ENCODE assay signal across 28 mouse cellular contexts in the genomic region with DNA sequence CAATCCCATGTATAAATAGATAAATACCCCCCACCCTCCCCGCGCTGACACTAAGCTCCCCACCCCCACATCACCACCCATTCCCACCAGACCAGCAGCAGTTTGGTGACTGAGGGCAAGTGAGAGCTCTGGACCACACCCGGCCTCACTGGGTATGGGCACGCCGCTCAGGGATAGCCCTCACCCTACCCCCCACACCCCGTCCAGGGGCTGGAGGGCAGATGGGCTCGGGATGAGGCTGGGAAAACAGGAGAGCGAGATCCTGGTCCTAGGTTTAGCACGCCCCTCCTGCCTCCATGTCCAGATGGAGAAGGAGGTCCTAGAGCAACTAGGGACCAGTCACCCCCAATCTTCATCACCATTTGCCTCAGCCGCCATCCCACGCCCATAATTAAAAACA. TPM values are rescaled to one million over a fixed set of nuclear protein-coding genes. Genes with fewer than 3 reads are reported as not detected.
DNase-seq lines count a peak whose midpoint lies in the region; ATAC-seq and TF ChIP-seq lines count a peak whose summit lies in the region.
"Had no signal": no experiment of that assay in that cellular context is flagged by ENCODE, and none has a peak within 500 bp of the region (broad histone marks: within the 10 kb centered on the region; RNA-seq: fewer than 3 reads in every experiment).

No protein-coding gene starts in this region.

- H3K27me3 ChIP-seq in heart, embryonic 13.5 days (replicated peaks), result no peaks in the 10 kb centered on the region
- no peaks in the 10 kb centered on the region for H3K27me3 ChIP-seq in heart, adult 2 months (ENCODE audit: control insufficient read depth, insufficient read depth, low read length)
- no peaks in the 10 kb centered on the region for H3K27me3 ChIP-seq in thymus, adult 2 months (ENCODE audit: control insufficient read depth, insufficient read depth, low read length)
- H3K27me3 ChIP-seq: forebrain, embryonic 15.5 days had no signal

- H3K4me3 ChIP-seq in heart, embryonic 13.5 days, result no peak overlapping the region
- no peak overlapping the region for H3K4me3 ChIP-seq in heart, adult 2 months
- H3K4me3 ChIP-seq in thymus, adult 2 months (ENCODE audit: control insufficient read depth, insufficient read depth, low read length), result no peak overlapping the region
- H3K4me3 ChIP-seq: forebrain, embryonic 15.5 days; left cerebral cortex, adult 2 months had no signal

- H3K79me2 ChIP-seq in heart, adult 2 months (replicated peaks; ENCODE audit: control insufficient read depth, insufficient read depth, low read length), result no peaks in the 10 kb centered on the region

- peak overlapping the region; percentile 7; the same call in 1 of the 2 replicates for H3K9ac ChIP-seq in heart, embryonic 13.5 days
- H3K9ac ChIP-seq in heart, adult 2 months (ENCODE audit: low read depth, low read length), result no peak overlapping the region
- H3K9ac ChIP-seq: forebrain, embryonic 15.5 days; hindbrain, embryonic 14.5 days had no signal

- H3K4me1 ChIP-seq in heart, embryonic 13.5 days, result peaks cover 50% of the 10 kb centered on the region
- peaks cover 3% of the 10 kb centered on the region; the same call in 1 of the 2 replicates for H3K4me1 ChIP-seq in heart, adult 2 months (ENCODE audit: control insufficient read depth, insufficient read depth, low read length)
- H3K4me1 ChIP-seq in thymus, adult 2 months (replicated peaks; ENCODE audit: control insufficient read depth, insufficient read depth, low read length), result peaks cover 17% of the 10 kb centered on the region

- TF ChIP-seq CTCF in heart, adult 2 months (IDR thresholded peaks at IDR 0.05), result no peak
- TF ChIP-seq CTCF in thymus, adult 2 months (IDR thresholded peaks at IDR 0.05; ENCODE audit: borderline replicate concordance, control insufficient read depth, extremely low read depth, insufficient read depth, low read length, poor library complexity), result no peak

- H3K27ac ChIP-seq in heart, embryonic 13.5 days (replicated peaks), result no peak overlapping the region; the same call in 1 of the 2 replicates
- H3K27ac ChIP-seq in heart, adult 2 months, result no peak overlapping the region
- no peak overlapping the region for H3K27ac ChIP-seq in thymus, adult 2 months (ENCODE audit: control insufficient read depth, insufficient read depth, low read length)
- H3K27ac ChIP-seq: forebrain, embryonic 15.5 days; hindbrain, embryonic 14.5 days; left cerebral cortex, adult 2 months had no signal

- peaks cover 60% of the 10 kb centered on the region for H3K36me3 ChIP-seq in heart, embryonic 13.5 days
- peaks cover 2% of the 10 kb centered on the region; the same call in 1 of the 2 replicates for H3K36me3 ChIP-seq in heart, adult 2 months (ENCODE audit: control insufficient read depth, insufficient read depth, low read length)
- H3K36me3 ChIP-seq in thymus, adult 2 months (ENCODE audit: control insufficient read depth, insufficient read depth, low read length), result peaks cover 46% of the 10 kb centered on the region

- H3K9me3 ChIP-seq in heart, embryonic 13.5 days, result no peaks in the 10 kb centered on the region
- H3K9me3 ChIP-seq: forebrain, embryonic 15.5 days had no signal

- TF ChIP-seq POLR2A in heart, adult 2 months (IDR thresholded peaks at IDR 0.05; ENCODE audit: insufficient read depth, low read depth, low read length), result no peak
- TF ChIP-seq POLR2A in thymus, adult 2 months (IDR thresholded peaks at IDR 0.05; ENCODE audit: control insufficient read depth, extremely low read depth, insufficient read depth, low read length, poor library complexity), result no peak

- no peak for ATAC-seq in heart, embryonic 13.5 days (ENCODE audit: extremely low read depth, insufficient number of reproducible peaks, low FRiP score, low TSS enrichment)
- ATAC-seq: forebrain, embryonic 15.5 days; inflammation-experienced regulatory T-cells, adult 6 months; lung, postnatal 0 days had no signal

- no peak for TF ChIP-seq EP300 in heart, adult 2 months (IDR thresholded peaks at IDR 0.05; ENCODE audit: insufficient read depth, low read depth, low read length)

- intact Hi-C loops in heart, adult 2 months (cut with DNase I), result loop anchor here (5.0 kb wide), 1 partner anchor 84 kb away; the partner anchor contains the start of gene Lmbr1l

- WGBS in heart, embryonic 13.5 days, result 76% methylated on average over 11 of the region's 11 CpGs
- 80% methylated on average over 11 of the region's 11 CpGs for WGBS in heart, adult 2 months
- WGBS in thymus, adult 2 months, result 94% methylated on average over 11 of the region's 11 CpGs

- no peak overlapping the region for H3K4me2 ChIP-seq in heart, embryonic 13.5 days
- H3K4me2 ChIP-seq: forebrain, embryonic 15.5 days; hindbrain, embryonic 14.5 days; midbrain, embryonic 11.5 days had no signal

- DNase-seq in cerebellum, adult 11-12 months, result peak; percentile 40
- DNase-seq in cerebellum, postnatal 14 days, result no peak
- no peak for DNase-seq in heart, adult 2 months
- DNase-seq in thymus, postnatal 14 days, result peak; percentile 30
- DNase-seq in thymus, adult 2 months, result no peak
- no peak for DNase-seq in adrenal gland, postnatal 25 days
- DNase-seq: cerebellum, postnatal 25 days; gastrocnemius, postnatal 10 days; kidney, adult 18-20 months; layer of hippocampus, adult 9-11 months; right cerebral cortex, adult 18-20 months; right cerebral cortex, postnatal 4 days had no signal

RNA-seq across cellular contexts. Expression of gene Prkag1, which starts 2.0 kb away (rescaled TPM):
- polyA plus RNA-seq in heart, embryonic 13.5 days (2015; fragmentation: Nextera tagmentation; extraction: Ambion mirVana), result 88.3 and 95.1 TPM in 2 replicates
- 100 to 1,000 TPM; 104 to 114 TPM for total RNA-seq in heart, adult 2 months (2021)
- polyA plus RNA-seq in heart, adult 2 months (2012; rRNA removed), result 95.7 and 200 TPM in 2 replicates
- 90.7 and 105 TPM in 2 replicates for polyA plus RNA-seq in thymus, adult 2 months (2012; rRNA removed)
- total RNA-seq in adrenal gland, postnatal 25 days (2021), result 60.4 and 78.6 TPM in 2 replicates

RNA-seq across cellular contexts. Expression of gene Ddn, which starts 24.0 kb away (rescaled TPM):
- 0.09 and 0.16 TPM in 2 replicates for polyA plus RNA-seq in heart, embryonic 13.5 days (2015; fragmentation: Nextera tagmentation; extraction: Ambion mirVana)
- total RNA-seq in heart, adult 2 months (2021), result under 1 TPM; 0.45 to 0.50 TPM
- polyA plus RNA-seq in heart, adult 2 months (2012; rRNA removed), result 0.12 and 0.23 TPM in 2 replicates
- 0.26 and 0.65 TPM in 2 replicates for polyA plus RNA-seq in thymus, adult 2 months (2012; rRNA removed)
- 0.09 and 0.24 TPM in 2 replicates for total RNA-seq in adrenal gland, postnatal 25 days (2021)
- total RNA-seq: adrenal gland, postnatal 14 days; granulocyte monocyte progenitor cell, adult 5-6 weeks; liver, adult 2 months had no signal
- polyA plus RNA-seq: embryonic facial prominence, embryonic 14.5 days; inflammation-experienced regulatory T-cells, adult 6 months; liver, adult 2 months; stomach, embryonic 14.5 days had no signal

RNA-seq across cellular contexts. Expression of gene Kmt2d, which starts 37.7 kb away (rescaled TPM):
- 8.1 and 8.9 TPM in 2 replicates for polyA plus RNA-seq in heart, embryonic 13.5 days (2015; fragmentation: Nextera tagmentation; extraction: Ambion mirVana)
- 10 to 100 TPM; 51.3 to 56.5 TPM for total RNA-seq in heart, adult 2 months (2021)
- polyA plus RNA-seq in heart, adult 2 months (2012; rRNA removed), result 17.1 and 17.7 TPM in 2 replicates
- 69.1 and 93.4 TPM in 2 replicates for polyA plus RNA-seq in thymus, adult 2 months (2012; rRNA removed)
- 63.0 and 83.0 TPM in 2 replicates for total RNA-seq in adrenal gland, postnatal 25 days (2021)

RNA-seq across cellular contexts. Expression of gene Wnt1, which starts 43.6 kb away (rescaled TPM):
- not detected in 2 replicates for polyA plus RNA-seq in heart, embryonic 13.5 days (2015; fragmentation: Nextera tagmentation; extraction: Ambion mirVana)
- total RNA-seq in heart, adult 2 months (2021), result not detected
- polyA plus RNA-seq in heart, adult 2 months (2012; rRNA removed), result not detected in 2 replicates
- 0.07 and 0.22 TPM in 2 replicates for polyA plus RNA-seq in thymus, adult 2 months (2012; rRNA removed)
- total RNA-seq in adrenal gland, postnatal 25 days (2021), result not detected in 2 replicates
- total RNA-seq: adrenal gland, postnatal 14 days; gastrocnemius, postnatal 10 days; granulocyte monocyte progenitor cell, adult 5-6 weeks; heart, postnatal 25 days; left cerebral cortex, postnatal 36 days; liver, adult 2 months had no signal
- polyA plus RNA-seq: kidney, embryonic 16.5 days; liver, adult 2 months; lung, postnatal 0 days; stomach, embryonic 14.5 days had no signal

RNA-seq across cellular contexts. Expression of gene Wnt10b, which starts 55.3 kb away (rescaled TPM):
- polyA plus RNA-seq in heart, embryonic 13.5 days (2015; fragmentation: Nextera tagmentation; extraction: Ambion mirVana), result 0.07 TPM in 1 of 2 replicates, not detected in the other
- under 1 TPM; 0.20 to 0.29 TPM for total RNA-seq in heart, adult 2 months (2021)
- 0.23 and 0.70 TPM in 2 replicates for polyA plus RNA-seq in heart, adult 2 months (2012; rRNA removed)
- polyA plus RNA-seq in thymus, adult 2 months (2012; rRNA removed), result 3.4 and 3.9 TPM in 2 replicates
- 0.43 and 0.55 TPM in 2 replicates for total RNA-seq in adrenal gland, postnatal 25 days (2021)
- total RNA-seq: liver, adult 2 months had no signal
- polyA plus RNA-seq: forebrain, embryonic 15.5 days; hindbrain, embryonic 14.5 days; liver, adult 2 months; midbrain, postnatal 0 days; stomach, embryonic 14.5 days had no signal

Comparison
In these comparisons a context has a peak if more than half of its experiments do, and no peak if none do; other contexts are left out.
1. DNase-seq: peak in cerebellum, adult 11-12 months (single experiment) and thymus, postnatal 14 days (single experiment); none in cerebellum, postnatal 14 days (0 of 2), heart, adult 2 months (0 of 2), thymus, adult 2 months (single experiment) and adrenal gland, postnatal 25 days (single experiment).